Mouse (Mus musculus) left cerebral cortex, adult 18-20 months (tissue): Measurements from ENCODE around the gene Lhfpl3. TPM values are rescaled to one million over a fixed set of nuclear protein-coding genes. Genes with fewer than 3 reads are reported as not detected.

ENCODE experiments used
- DNase-seq, 2 experiments: peaks; one replicate each; pipeline ENCODE4 v3.0.0; 2021 to 2022; ENCODE audit warnings: low spot score in 2 of 2, mixed read lengths in 1 of 2
- total RNA-seq, 2 experiments: library from RNA; stranded (reverse); gene quantifications; 2 replicates each; pipeline ENCODE4 v1.2.3; 2021

The Lhfpl3 gene
- total RNA-seq, 2 experiments from 2014 or later = 15.7 to 16.1 TPM

- DNase-seq = no peak
Observed at GRCm38 (mm10) chr5:22917197-22917596, 171.3 kb downstream of the Lhfpl3 start.

GRCm38 (mm10) chr5:22926171-22926570 is 180.3 kb downstream of the Lhfpl3 start:
- no peak for DNase-seq

- no peak for DNase-seq
Observed at GRCm38 (mm10) chr5:22928746-22929145, 182.9 kb downstream of the Lhfpl3 start.

GRCm38 (mm10) chr5:22943306-22943705 is 197.4 kb downstream of the Lhfpl3 start:
- no peak for DNase-seq

GRCm38 (mm10) chr5:22963300-22963699 is 217.4 kb downstream of the Lhfpl3 start:
- no peak for DNase-seq

GRCm38 (mm10) chr5:22986771-22987170 is 240.9 kb downstream of the Lhfpl3 start:
- DNase-seq = no peak

GRCm38 (mm10) chr5:22999811-23000210 is 254.0 kb downstream of the Lhfpl3 start:
- DNase-seq = no peak

- DNase-seq = no peak
Observed at GRCm38 (mm10) chr5:23003123-23003797, 257.4 kb downstream of the Lhfpl3 start.

GRCm38 (mm10) chr5:23006207-23006606 is 260.3 kb downstream of the Lhfpl3 start:
- no peak for DNase-seq

- no peak for DNase-seq
Observed at GRCm38 (mm10) chr5:23010460-23010859, 264.6 kb downstream of the Lhfpl3 start.

GRCm38 (mm10) chr5:23013997-23014396 is 268.1 kb downstream of the Lhfpl3 start:
- DNase-seq = no peak

- DNase-seq = no peak
Observed at GRCm38 (mm10) chr5:23015587-23016335, 269.9 kb downstream of the Lhfpl3 start.

GRCm38 (mm10) chr5:23034944-23035726 is 289.3 kb downstream of the Lhfpl3 start:
- DNase-seq = no peak

GRCm38 (mm10) chr5:23035727-23036029 is 289.8 kb downstream of the Lhfpl3 start:
- no peak for DNase-seq

- DNase-seq = no peak
Observed at GRCm38 (mm10) chr5:23040429-23040828, 294.6 kb downstream of the Lhfpl3 start.

- no peak for DNase-seq
Observed at GRCm38 (mm10) chr5:23042862-23043261, 297.0 kb downstream of the Lhfpl3 start.

- DNase-seq = no peak
Observed at GRCm38 (mm10) chr5:23049083-23049663, 303.3 kb downstream of the Lhfpl3 start.

GRCm38 (mm10) chr5:23051458-23051857 is 305.6 kb downstream of the Lhfpl3 start:
- no peak for DNase-seq

- no peak for DNase-seq
Observed at GRCm38 (mm10) chr5:23094894-23095293, 349.0 kb downstream of the Lhfpl3 start.

- DNase-seq = no peak
Observed at GRCm38 (mm10) chr5:23106536-23106935, 360.7 kb downstream of the Lhfpl3 start.

GRCm38 (mm10) chr5:23111307-23111706 is 365.4 kb downstream of the Lhfpl3 start:
- no peak for DNase-seq

GRCm38 (mm10) chr5:23114249-23114648 is 368.4 kb downstream of the Lhfpl3 start:
- DNase-seq = no peak
